Mouse (Mus musculus) bone marrow, adult 2 months (tissue): ENCODE data around the gene Tacstd2.

ENCODE experiments used
- CTCF ChIP-seq: fragments of 200-500 bp; IDR thresholded peaks from 2 replicates; pipeline ENCODE4 v1.5.1; 2011; ENCODE audit warnings: low read length, control low read depth; ENCODE audit not compliant: control insufficient read depth, insufficient read depth
- POLR2A ChIP-seq: fragments of 200-500 bp; IDR thresholded peaks from 2 replicates; pipeline ENCODE4 v1.6.1; 2011; ENCODE audit warnings: low read depth, mild to moderate bottlenecking, control low read depth, low read length, borderline replicate concordance; ENCODE audit not compliant: control insufficient read depth

DNA sequence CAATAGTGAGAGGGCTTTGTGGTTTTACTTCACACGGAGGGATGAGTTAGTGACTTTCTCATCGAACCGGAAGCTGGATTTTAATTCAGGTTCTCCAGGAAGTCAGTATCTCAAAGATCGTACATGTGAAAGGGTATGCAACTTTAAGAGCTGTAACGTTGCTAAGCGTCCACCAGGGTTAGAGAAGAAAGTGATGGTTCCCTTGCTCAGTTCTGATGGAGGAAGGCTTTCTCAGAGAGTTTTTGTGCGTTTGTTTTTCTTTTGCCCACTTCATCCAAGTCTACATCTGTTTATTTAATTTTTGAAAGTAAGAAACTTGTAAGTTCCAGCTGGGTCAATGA lies 3.8 kb downstream of the Tacstd2 start:
- TF ChIP-seq POLR2A = no peak
- no peak for TF ChIP-seq CTCF
